Mouse (Mus musculus) kidney, postnatal 25 days (tissue): ENCODE data around the gene Rai1.

ENCODE experiments used
- DNase-seq, 2 experiments: peaks; one replicate each; pipeline ENCODE4 v3.0.0; 2021; ENCODE audit warnings: mixed read lengths in 2 of 2

Rai1 gene

GRCm38 (mm10) chr11:60104810-60105592 lies at the start of gene Rai1:
Gene Rai1 (plus strand): TSS chr11:60105013.
- peak; percentile 93 to 94 for DNase-seq

- DNase-seq: no peak
Measured at GRCm38 (mm10) chr11:60056520-60056919, 48.3 kb upstream of the Rai1 start.

GRCm38 (mm10) chr11:60057987-60058386 lies 46.8 kb upstream of the Rai1 start:
- DNase-seq: no peak

GRCm38 (mm10) chr11:60058441-60058840 lies 46.4 kb upstream of the Rai1 start:
- DNase-seq: no peak

- no peak for DNase-seq
Measured at GRCm38 (mm10) chr11:60060026-60060425, 44.8 kb upstream of the Rai1 start.

- no peak for DNase-seq
Measured at GRCm38 (mm10) chr11:60061504-60062006, 43.3 kb upstream of the Rai1 start.

GRCm38 (mm10) chr11:60065267-60065666 lies 39.5 kb upstream of the Rai1 start:
- DNase-seq: no peak

- DNase-seq: no peak
Measured at GRCm38 (mm10) chr11:60067646-60068045, 37.2 kb upstream of the Rai1 start.

- no peak for DNase-seq
Measured at GRCm38 (mm10) chr11:60068631-60069030, 36.2 kb upstream of the Rai1 start.

- peak; percentile 68 to 76 for DNase-seq
Measured at GRCm38 (mm10) chr11:60070599-60070998, 34.2 kb upstream of the Rai1 start.

GRCm38 (mm10) chr11:60071221-60071620 lies 33.6 kb upstream of the Rai1 start:
- no peak for DNase-seq

- no peak for DNase-seq
Measured at GRCm38 (mm10) chr11:60073121-60073520, 31.7 kb upstream of the Rai1 start.

GRCm38 (mm10) chr11:60073936-60074502 lies 30.8 kb upstream of the Rai1 start:
- peak; percentile 16 to 45 for DNase-seq

- no peak for DNase-seq
Measured at GRCm38 (mm10) chr11:60076183-60076582, 28.6 kb upstream of the Rai1 start.

- peak; percentile 74 to 87 for DNase-seq
Measured at GRCm38 (mm10) chr11:60076790-60077189, 28.0 kb upstream of the Rai1 start.

- peak; percentile 50 to 73 for DNase-seq
Measured at GRCm38 (mm10) chr11:60084589-60084988, 20.2 kb upstream of the Rai1 start.

- DNase-seq: no peak
Measured at GRCm38 (mm10) chr11:60086676-60087075, 18.1 kb upstream of the Rai1 start.

- DNase-seq: no peak
Measured at GRCm38 (mm10) chr11:60088947-60089346, 15.9 kb upstream of the Rai1 start.

GRCm38 (mm10) chr11:60090696-60091421 lies 14.0 kb upstream of the Rai1 start:
- no peak for DNase-seq

- no peak for DNase-seq
Measured at GRCm38 (mm10) chr11:60091422-60091761, 13.4 kb upstream of the Rai1 start.

GRCm38 (mm10) chr11:60093227-60093626 lies 11.6 kb upstream of the Rai1 start:
- DNase-seq: no peak

- DNase-seq: no peak
Measured at GRCm38 (mm10) chr11:60093984-60094587, 10.7 kb upstream of the Rai1 start.
